Mouse (Mus musculus) forebrain, embryonic 13.5 days (tissue): Measurements from ENCODE around the gene Abcc1. TPM values are rescaled to one million over a fixed set of nuclear protein-coding genes. Genes with fewer than 3 reads are reported as not detected.

Source experiments
- ATAC-seq: fragments of 200-750 bp; cut with Nextera tagmentation; 2 replicates; pipeline ENCODE4 v1.8.0; 2017
- H3K27ac ChIP-seq: fragments of 300-500 bp; sonication (generic); 2 replicates; pipeline ENCODE4 v1.5.1; 2015; ENCODE audit warnings: inconsistent platforms, mild to moderate bottlenecking, moderate library complexity
- H3K27me3 ChIP-seq: fragments of 300-500 bp; sonication (generic); 2 replicates; pipeline ENCODE4 v1.6.1; 2015; ENCODE audit warnings: mild to moderate bottlenecking, inconsistent platforms
- H3K36me3 ChIP-seq: fragments of 300-500 bp; sonication (generic); 2 replicates; pipeline ENCODE4 v1.6.1; 2015; ENCODE audit warnings: mild to moderate bottlenecking, inconsistent platforms; ENCODE audit not compliant: poor library complexity, severe bottlenecking
- H3K4me1 ChIP-seq: fragments of 300-500 bp; sonication (generic); 2 replicates; pipeline ENCODE4 v1.6.1; 2015; ENCODE audit warnings: inconsistent platforms
- H3K4me2 ChIP-seq: fragments of 300-500 bp; sonication (generic); 2 replicates; pipeline ENCODE4 v1.6.1; 2015; ENCODE audit warnings: inconsistent platforms, mild to moderate bottlenecking, moderate library complexity
- H3K4me3 ChIP-seq: fragments of 300-500 bp; sonication (generic); 2 replicates; pipeline ENCODE4 v1.5.1; 2015; ENCODE audit warnings: mild to moderate bottlenecking, inconsistent platforms
- H3K9ac ChIP-seq: fragments of 300-500 bp; sonication (generic); 2 replicates; pipeline ENCODE4 v1.6.1; 2015; ENCODE audit warnings: mild to moderate bottlenecking, inconsistent platforms
- H3K9me3 ChIP-seq: fragments of 300-500 bp; sonication (generic); replicated peaks from 2 replicates; pipeline ENCODE4 v1.6.1; 2016; ENCODE audit warnings: inconsistent platforms
- WGBS: fragments of 180-500 bp; shearing (Covaris S2); methylation state at CpG from one replicate; pipeline ENCODE4 v1.1.7; 2015; 5-methylcytosine and 5-hydroxymethylcytosine counted together
- polyA plus RNA-seq: library from polyadenylated mRNA; unstranded; fragments of >200 nt; fragmentation: Nextera tagmentation; extraction: Ambion mirVana; gene quantifications from 2 replicates; pipeline ENCODE4 v1.2.1, GENCODE M21; 2015

The Abcc1 gene
- polyA plus RNA-seq, 1 experiment from 2014 or later = 8.6 TPM

DNA sequence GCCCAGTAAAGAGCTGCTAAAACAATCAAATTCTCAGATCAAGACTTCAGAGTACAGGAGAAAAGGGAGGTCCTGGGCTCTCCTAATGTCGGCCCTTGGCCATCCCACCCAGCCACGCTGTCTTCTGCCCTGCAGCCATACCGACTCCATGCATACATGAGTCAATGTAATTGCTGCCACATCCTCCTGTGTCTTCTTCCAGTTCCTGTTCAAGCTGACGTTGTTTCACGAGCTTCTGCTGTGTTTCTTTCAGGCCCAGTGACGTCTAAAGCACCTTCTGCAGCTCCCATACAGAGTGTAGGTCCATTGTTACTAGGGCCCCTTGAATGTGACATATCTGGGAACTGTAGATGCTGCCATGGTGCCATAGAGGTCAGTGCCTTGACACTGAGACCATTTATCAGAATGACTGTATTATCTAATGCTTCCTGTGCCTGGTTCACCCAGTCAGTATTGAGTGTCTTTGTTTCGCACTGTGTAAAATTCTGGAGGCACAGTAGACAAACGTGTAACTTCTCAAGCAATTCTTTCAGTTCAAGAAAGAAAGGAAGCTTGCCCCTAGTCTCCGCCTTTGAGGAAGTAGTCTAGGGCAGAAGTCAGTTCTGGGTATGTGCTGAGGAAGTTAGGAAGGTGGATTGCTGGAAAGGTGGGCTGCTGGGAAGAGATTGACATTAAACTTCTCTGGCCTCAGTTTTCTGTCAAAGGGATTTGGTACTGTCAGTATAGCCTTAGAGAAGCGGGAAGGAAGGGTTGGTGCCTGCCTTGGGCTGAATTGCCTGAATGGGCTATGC lies 116.3 kb downstream of the Abcc1 start:
- H3K4me2 ChIP-seq = no peak overlapping the region
- H3K9ac ChIP-seq = no peak overlapping the region
- peaks cover 18% of the 10 kb centered on the region for H3K36me3 ChIP-seq
- ATAC-seq = no peak
- no peaks in the 10 kb centered on the region for H3K9me3 ChIP-seq
- 87% methylated on average over 10 of the region's 10 CpGs for WGBS
- no peak overlapping the region for H3K4me3 ChIP-seq
- no peak overlapping the region for H3K27ac ChIP-seq
- no peaks in the 10 kb centered on the region for H3K27me3 ChIP-seq
- no peaks in the 10 kb centered on the region for H3K4me1 ChIP-seq

DNA sequence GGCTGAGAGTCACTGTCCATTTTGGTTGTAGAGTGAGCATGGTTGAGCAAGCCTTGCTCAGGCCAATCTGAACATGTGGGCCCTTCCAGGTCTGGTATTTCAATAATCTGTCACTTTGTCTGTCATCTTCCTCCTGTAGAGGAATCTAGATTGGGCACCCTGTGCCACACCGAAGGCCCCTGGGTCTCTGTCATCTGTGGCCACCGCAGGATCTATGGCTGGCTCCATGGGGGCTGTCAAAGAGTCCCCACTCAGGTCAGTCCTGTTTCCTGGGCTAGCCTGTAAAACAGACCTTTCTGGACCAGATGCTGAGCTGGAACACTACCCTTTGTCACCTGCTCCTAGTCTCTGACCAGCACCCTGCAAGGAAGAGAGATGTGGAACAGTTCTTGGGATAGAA lies 118.3 kb downstream of the Abcc1 start:
- Histone ChIP-seq H3K27ac (no peak overlapping the region), H3K4me1 (no peaks in the 10 kb centered on the region), H3K9ac (no peak overlapping the region), H3K4me3 (no peak overlapping the region), H3K36me3 (no peaks in the 10 kb centered on the region), H3K27me3 (no peaks in the 10 kb centered on the region), H3K9me3 (no peaks in the 10 kb centered on the region), H3K4me2 (no peak overlapping the region)
- ATAC-seq = no peak
- 94% methylated on average over 2 of the region's 2 CpGs for whole genome bisulfite sequencing

DNA sequence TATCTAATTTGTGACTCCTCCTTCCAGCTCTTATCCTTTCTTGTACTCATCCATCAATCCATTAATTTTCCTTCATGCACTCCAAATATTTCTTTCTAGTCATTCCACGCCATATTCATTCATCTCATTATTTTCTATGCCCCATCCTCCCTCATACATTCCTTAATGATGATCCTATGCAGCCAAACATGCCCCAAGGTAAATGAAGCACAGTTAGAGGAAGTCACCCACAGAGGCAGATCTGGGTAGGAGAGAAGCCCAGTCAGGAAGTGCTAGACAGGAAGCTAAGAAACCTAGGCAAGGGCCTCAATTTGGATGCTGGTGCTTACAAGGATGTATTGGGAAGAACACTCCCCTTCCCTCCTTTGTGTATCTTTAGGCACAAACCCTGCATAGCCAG lies 121.9 kb downstream of the Abcc1 start:
- no peaks in the 10 kb centered on the region for H3K36me3 ChIP-seq
- H3K4me3 ChIP-seq = no peak overlapping the region
- WGBS = 71% methylated on average over 1 of the region's 1 CpGs
- no peak overlapping the region for H3K4me2 ChIP-seq
- no peak for ATAC-seq
- no peak overlapping the region for H3K9ac ChIP-seq
- H3K27ac ChIP-seq = no peak overlapping the region
- no peaks in the 10 kb centered on the region for H3K9me3 ChIP-seq
- no peaks in the 10 kb centered on the region for H3K4me1 ChIP-seq
- no peaks in the 10 kb centered on the region for H3K27me3 ChIP-seq

DNA sequence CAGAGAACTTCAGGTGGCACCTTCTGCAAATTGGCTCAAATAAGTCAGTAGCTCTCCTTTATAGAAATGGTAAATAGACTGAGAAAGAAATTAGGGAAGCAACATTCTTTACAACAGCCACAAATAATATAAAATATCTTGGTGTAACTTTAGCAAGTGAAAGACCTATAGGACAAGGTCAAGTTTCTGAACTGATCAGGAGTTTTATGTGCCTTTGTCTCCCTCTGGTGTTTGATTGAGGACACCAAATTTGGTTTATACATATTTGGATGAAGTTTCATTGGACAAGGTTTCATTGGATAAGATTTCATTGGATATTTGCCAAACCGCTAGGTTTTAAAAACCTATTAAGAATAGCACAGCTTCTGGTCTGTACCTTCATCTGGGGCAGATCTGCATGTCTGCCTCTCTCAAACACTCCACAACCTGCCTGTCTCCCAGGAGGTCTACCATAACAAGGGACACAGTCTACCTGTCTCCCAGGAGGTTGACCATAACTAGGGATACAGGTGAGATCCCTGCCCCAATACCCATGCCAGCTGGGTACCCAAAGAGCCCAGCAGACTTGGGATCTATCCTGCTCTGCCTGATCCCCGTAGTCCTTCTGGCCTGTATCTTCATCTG lies 132.2 kb downstream of the Abcc1 start:
- Histone ChIP-seq H3K9ac (no peak overlapping the region), H3K27me3 (no peaks in the 10 kb centered on the region), H3K4me1 (no peaks in the 10 kb centered on the region), H3K4me3 (no peak overlapping the region), H3K36me3 (no peaks in the 10 kb centered on the region), H3K9me3 (no peaks in the 10 kb centered on the region), H3K27ac (no peak overlapping the region), H3K4me2 (no peak overlapping the region)
- ATAC-seq = no peak
- WGBS = 80% methylated on average over 2 of the region's 2 CpGs

DNA sequence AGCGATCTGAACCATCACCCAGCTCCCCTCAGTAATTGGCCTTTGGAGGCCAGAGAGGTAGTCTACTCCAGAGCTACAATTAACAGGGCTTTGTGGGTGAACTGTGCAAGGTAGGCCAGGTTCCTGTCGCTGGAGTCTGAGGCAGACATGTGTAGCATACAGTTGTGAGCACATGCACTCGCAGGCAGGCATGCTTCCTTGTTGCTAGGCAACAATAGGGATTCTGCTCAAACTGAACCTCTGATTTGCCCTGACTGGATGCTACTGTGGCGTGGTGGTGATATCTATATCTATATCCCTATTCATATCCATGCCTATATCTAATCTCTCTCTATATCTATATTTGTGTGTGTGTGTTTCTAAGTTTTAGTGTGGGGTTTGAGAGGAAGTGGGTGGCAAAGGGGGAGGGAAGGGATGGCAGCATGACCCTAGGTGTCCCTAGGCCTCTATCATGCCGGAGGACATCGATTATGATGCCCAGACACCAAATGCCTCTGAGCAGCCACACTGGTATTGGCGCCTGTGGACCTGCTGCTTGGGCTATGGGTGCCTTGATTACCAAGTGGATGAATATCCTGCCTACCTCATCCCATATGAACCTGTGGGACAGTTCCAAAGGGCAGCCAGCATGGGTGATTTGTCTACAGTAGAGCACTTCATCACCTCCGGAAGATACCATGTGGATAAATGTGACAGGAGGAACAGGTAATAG lies 140.4 kb downstream of the Abcc1 start:
- Histone ChIP-seq H3K9me3 (no peaks in the 10 kb centered on the region), H3K9ac (no peak overlapping the region), H3K27ac (no peak overlapping the region), H3K27me3 (no peaks in the 10 kb centered on the region), H3K4me1 (no peaks in the 10 kb centered on the region), H3K4me2 (no peak overlapping the region), H3K36me3 (no peaks in the 10 kb centered on the region), H3K4me3 (no peak overlapping the region)
- no peak for ATAC-seq
- WGBS = 83% methylated on average over 8 of the region's 8 CpGs

DNA sequence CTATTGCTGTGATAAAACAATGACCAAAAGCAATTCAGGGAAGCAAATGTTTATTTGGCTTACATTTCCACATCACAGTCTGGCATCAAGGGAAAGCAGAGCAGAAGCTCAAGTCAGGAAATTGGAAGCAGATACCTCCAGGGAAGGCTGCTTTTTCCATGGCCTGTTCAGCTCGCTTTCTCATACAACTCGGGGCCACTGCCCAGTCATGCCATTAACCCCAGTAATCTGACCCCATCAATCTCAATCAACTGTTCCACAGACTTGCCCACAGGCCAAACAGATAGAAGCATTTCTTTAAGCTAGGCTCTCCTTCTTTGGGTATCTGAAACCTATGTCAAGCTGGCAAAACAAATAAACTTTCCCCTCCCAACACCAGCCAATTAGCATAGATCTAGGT lies 145.1 kb downstream of the Abcc1 start:
- H3K9me3 ChIP-seq = no peaks in the 10 kb centered on the region
- no peak overlapping the region for H3K4me2 ChIP-seq
- H3K4me3 ChIP-seq = no peak overlapping the region
- H3K27me3 ChIP-seq = no peaks in the 10 kb centered on the region
- WGBS = 79% methylated on average over 2 of the region's 2 CpGs
- H3K27ac ChIP-seq = no peak overlapping the region
- ATAC-seq = no peak
- no peak overlapping the region for H3K9ac ChIP-seq
- no peaks in the 10 kb centered on the region for H3K4me1 ChIP-seq
- H3K36me3 ChIP-seq = no peaks in the 10 kb centered on the region

Other genes starting within 250 kb of the Abcc1 start
- gene Nde1, start 198.3 kb upstream of the Abcc1 start, polyA plus RNA-seq = 118 and 127 TPM in 2 replicates
- 17.1 and 20.2 TPM in 2 replicates for gene Marf1, start 198.2 kb upstream of the Abcc1 start, polyA plus RNA-seq
- 0.05 and 0.18 TPM in 2 replicates for gene Myh11, start 70.2 kb upstream of the Abcc1 start, polyA plus RNA-seq
- gene Fopnl, start 44.2 kb upstream of the Abcc1 start, polyA plus RNA-seq = 205 and 209 TPM in 2 replicates
- not detected in 2 replicates for gene A630010A05Rik, start 200.8 kb downstream of the Abcc1 start, polyA plus RNA-seq